Mouse (Mus musculus): ENCODE results near the gene Mtus2. TPM values are rescaled to one million over a fixed set of nuclear protein-coding genes. Genes with fewer than 3 reads are reported as not detected.

Gene Mtus2
- polyA plus RNA-seq, 2 experiments from 2014 or later = 3.9 to 8.1 TPM

GRCm38 (mm10) chr5:148353429-148353828 lies 396.3 kb downstream of the Mtus2 start:
- ATAC-seq = no peak

- no peak for ATAC-seq
Measured at GRCm38 (mm10) chr5:148354536-148354935, 397.4 kb downstream of the Mtus2 start.

GRCm38 (mm10) chr5:148355822-148356221 lies 398.7 kb downstream of the Mtus2 start:
- ATAC-seq = no peak

GRCm38 (mm10) chr5:148357168-148357567 lies 400.0 kb downstream of the Mtus2 start:
- no peak for ATAC-seq

- ATAC-seq = no peak
Measured at GRCm38 (mm10) chr5:148359131-148359530, 402.0 kb downstream of the Mtus2 start.

GRCm38 (mm10) chr5:148360922-148361758 lies 404.0 kb downstream of the Mtus2 start:
- no peak for ATAC-seq

GRCm38 (mm10) chr5:148361759-148362010 lies 404.6 kb downstream of the Mtus2 start:
- no peak for ATAC-seq

- ATAC-seq = no peak
Measured at GRCm38 (mm10) chr5:148362296-148362695, 405.2 kb downstream of the Mtus2 start.

GRCm38 (mm10) chr5:148363441-148364113 lies 406.5 kb downstream of the Mtus2 start:
- ATAC-seq = no peak

Other genes starting within 250 kb of the Mtus2 start
- not detected for gene Flt1, start 231.3 kb upstream of the Mtus2 start, polyA plus RNA-seq (2017; shearing (Covaris generic))
- 100 to 1,000 TPM; 278 to 593 TPM for gene Pomp, start 96.9 kb upstream of the Mtus2 start, polyA plus RNA-seq (2017; shearing (Covaris generic))
- gene Slc46a3, start 62.5 kb upstream of the Mtus2 start, polyA plus RNA-seq (2017; shearing (Covaris generic)) = 10 to 100 TPM; 21.1 to 22.6 TPM